Mouse (Mus musculus) lung, embryonic 16.5 days (tissue): Measurements from ENCODE around the gene Bbs9. TPM values are rescaled to one million over a fixed set of nuclear protein-coding genes. Genes with fewer than 3 reads are reported as not detected.

Experiments used
- ATAC-seq: fragments of 200-750 bp; cut with Nextera tagmentation; 2 replicates; pipeline ENCODE4 v1.8.0; 2017; ENCODE audit warnings: low read depth, mild to moderate bottlenecking, moderate library complexity
- H3K27ac ChIP-seq: fragments of 300-500 bp; sonication (generic); 2 replicates; pipeline ENCODE4 v1.5.1; 2014; ENCODE audit warnings: mild to moderate bottlenecking, control low read depth, low read length
- H3K27me3 ChIP-seq: fragments of 300-500 bp; sonication (generic); 2 replicates; pipeline ENCODE4 v1.6.1; 2014; ENCODE audit warnings: low read depth, low read length, mixed read lengths; ENCODE audit not compliant: control insufficient read depth, insufficient read depth
- H3K36me3 ChIP-seq: fragments of 300-500 bp; sonication (generic); 2 replicates; pipeline ENCODE4 v1.6.1; 2014; ENCODE audit warnings: low read length; ENCODE audit not compliant: control insufficient read depth, insufficient read depth
- H3K4me1 ChIP-seq: fragments of 300-500 bp; sonication (generic); replicated peaks from 2 replicates; pipeline ENCODE4 v1.6.1; 2014; ENCODE audit warnings: low read length, mixed read lengths; ENCODE audit not compliant: control insufficient read depth, insufficient read depth
- H3K4me2 ChIP-seq: fragments of 300-500 bp; sonication (generic); 2 replicates; pipeline ENCODE4 v1.6.1; 2014; ENCODE audit warnings: low read depth, low read length, control low read depth
- H3K4me3 ChIP-seq: fragments of 300-500 bp; sonication (generic); 2 replicates; pipeline ENCODE4 v1.5.1; 2014; ENCODE audit warnings: mild to moderate bottlenecking, low read length, control low read depth
- H3K9ac ChIP-seq: fragments of 300-500 bp; sonication (generic); 2 replicates; pipeline ENCODE4 v1.6.1; 2014; ENCODE audit warnings: low read length, control low read depth
- H3K9me3 ChIP-seq: fragments of 300-500 bp; sonication (generic); 2 replicates; pipeline ENCODE4 v1.6.1; 2016; ENCODE audit warnings: low read length; ENCODE audit not compliant: control insufficient read depth
- WGBS: fragments of 180-500 bp; shearing (Covaris S2); extraction: QIAGEN DNeasy Blood & Tissue Kit; methylation state at CpG from one replicate; pipeline ENCODE4 v1.1.7; 2014; 5-methylcytosine and 5-hydroxymethylcytosine counted together
- polyA plus RNA-seq: library from polyadenylated mRNA; unstranded; fragments of >200 nt; fragmentation: Nextera tagmentation; extraction: Ambion mirVana; gene quantifications from 2 replicates; pipeline ENCODE4 v1.2.1, GENCODE M21; 2015

Bbs9 gene
- 16.0 TPM in 2 replicates for polyA plus RNA-seq

GRCm38 (mm10) chr9:22475424-22475868 is at the start of gene Bbs9:
TSS of gene Bbs9 (plus strand) at chr9:22475715.
- H3K27me3 ChIP-seq: no peaks in the 10 kb centered on the region
- peak within 1 kb of the TSS; percentile 94 for H3K4me2 ChIP-seq
- peak within 1 kb of the TSS; percentile 76 for H3K9ac ChIP-seq
- peak within 1 kb of the TSS; percentile 80 for H3K4me3 ChIP-seq
- under 1% methylated on average over 25 of the region's 25 CpGs for WGBS
- H3K36me3 ChIP-seq: no peaks in the 10 kb centered on the region
- peak; percentile 99 for ATAC-seq
- peaks cover 4% of the 10 kb centered on the region; the same call in 1 of the 2 replicates for H3K4me1 ChIP-seq
- H3K9me3 ChIP-seq: no peaks in the 10 kb centered on the region
- peak within 1 kb of the TSS; percentile 78 for H3K27ac ChIP-seq

- WGBS: 90% methylated on average over 2 of the region's 4 CpGs
- no peaks in the 10 kb centered on the region for H3K27me3 ChIP-seq
- H3K36me3 ChIP-seq: no peaks in the 10 kb centered on the region
- H3K9ac ChIP-seq: no peak overlapping the region
- no peaks in the 10 kb centered on the region for H3K9me3 ChIP-seq
- H3K27ac ChIP-seq: no peak overlapping the region
- H3K4me1 ChIP-seq: peaks cover 15% of the 10 kb centered on the region
- H3K4me3 ChIP-seq: no peak overlapping the region
- no peak overlapping the region for H3K4me2 ChIP-seq
- ATAC-seq: no peak
Observed at GRCm38 (mm10) chr9:22428028-22428665, 47.4 kb upstream of the Bbs9 start.

- Histone ChIP-seq H3K9ac (no peak overlapping the region), H3K4me3 (no peak overlapping the region), H3K27me3 (no peaks in the 10 kb centered on the region), H3K27ac (no peak overlapping the region), H3K9me3 (no peaks in the 10 kb centered on the region), H3K4me1 (peaks cover 15% of the 10 kb centered on the region), H3K4me2 (no peak overlapping the region), H3K36me3 (no peaks in the 10 kb centered on the region)
- WGBS: 71% methylated on average over 14 of the region's 14 CpGs
- no peak for ATAC-seq
Observed at GRCm38 (mm10) chr9:22428666-22429410, 46.7 kb upstream of the Bbs9 start.

GRCm38 (mm10) chr9:22429533-22430241 is 45.8 kb upstream of the Bbs9 start:
- H3K27ac ChIP-seq: peak overlapping the region; percentile 19
- peak; percentile 82 for ATAC-seq
- peaks cover 13% of the 10 kb centered on the region for H3K4me1 ChIP-seq
- no peaks in the 10 kb centered on the region for H3K9me3 ChIP-seq
- no peak overlapping the region for H3K4me3 ChIP-seq
- no peaks in the 10 kb centered on the region for H3K27me3 ChIP-seq
- peak overlapping the region; percentile 39 for H3K4me2 ChIP-seq
- no peak overlapping the region for H3K9ac ChIP-seq
- no peaks in the 10 kb centered on the region for H3K36me3 ChIP-seq
- 36% methylated on average over 15 of the region's 15 CpGs for WGBS

- Histone ChIP-seq H3K9me3 (no peaks in the 10 kb centered on the region), H3K4me2 (peak overlapping the region; percentile 39), H3K4me1 (peaks cover 13% of the 10 kb centered on the region), H3K4me3 (no peak overlapping the region), H3K27ac (peak overlapping the region; percentile 19), H3K9ac (no peak overlapping the region), H3K27me3 (no peaks in the 10 kb centered on the region), H3K36me3 (no peaks in the 10 kb centered on the region)
- 23% methylated on average over 5 of the region's 5 CpGs for WGBS
- ATAC-seq: peak; percentile 47; the same call in 1 of the 2 replicates
Observed at GRCm38 (mm10) chr9:22430315-22430840, 45.1 kb upstream of the Bbs9 start.

GRCm38 (mm10) chr9:22433221-22433620 is 42.3 kb upstream of the Bbs9 start:
- H3K27me3 ChIP-seq: no peaks in the 10 kb centered on the region
- no peak overlapping the region for H3K4me2 ChIP-seq
- 72% methylated on average over 2 of the region's 2 CpGs for WGBS
- H3K9ac ChIP-seq: no peak overlapping the region
- H3K4me1 ChIP-seq: peaks cover 13% of the 10 kb centered on the region
- no peaks in the 10 kb centered on the region for H3K9me3 ChIP-seq
- no peak for ATAC-seq
- no peak overlapping the region for H3K4me3 ChIP-seq
- no peak overlapping the region for H3K27ac ChIP-seq
- H3K36me3 ChIP-seq: no peaks in the 10 kb centered on the region

- no peaks in the 10 kb centered on the region for H3K36me3 ChIP-seq
- peaks cover 13% of the 10 kb centered on the region for H3K4me1 ChIP-seq
- H3K27me3 ChIP-seq: no peaks in the 10 kb centered on the region
- no peak overlapping the region for H3K9ac ChIP-seq
- H3K4me3 ChIP-seq: no peak overlapping the region
- H3K4me2 ChIP-seq: no peak overlapping the region
- no peak for ATAC-seq
- WGBS: 80% methylated on average over 2 of the region's 2 CpGs
- H3K27ac ChIP-seq: no peak overlapping the region
- H3K9me3 ChIP-seq: no peaks in the 10 kb centered on the region
Observed at GRCm38 (mm10) chr9:22434101-22434500, 41.4 kb upstream of the Bbs9 start.

- Histone ChIP-seq H3K4me3 (no peak overlapping the region), H3K27me3 (no peaks in the 10 kb centered on the region), H3K36me3 (no peaks in the 10 kb centered on the region), H3K9ac (no peak overlapping the region), H3K27ac (no peak overlapping the region), H3K4me2 (no peak overlapping the region), H3K4me1 (no peaks in the 10 kb centered on the region), H3K9me3 (no peaks in the 10 kb centered on the region)
- WGBS: 63% methylated on average over 1 of the region's 1 CpGs
- ATAC-seq: no peak
Observed at GRCm38 (mm10) chr9:22438826-22439225, 36.7 kb upstream of the Bbs9 start.

- Histone ChIP-seq H3K9ac (no peak overlapping the region), H3K4me3 (no peak overlapping the region), H3K4me1 (no peaks in the 10 kb centered on the region), H3K27ac (no peak overlapping the region), H3K36me3 (peaks cover 14% of the 10 kb centered on the region; the same call in 1 of the 2 replicates), H3K9me3 (no peaks in the 10 kb centered on the region), H3K4me2 (no peak overlapping the region), H3K27me3 (no peaks in the 10 kb centered on the region)
- no peak for ATAC-seq
- WGBS: 86% methylated on average over 10 of the region's 10 CpGs
Observed at GRCm38 (mm10) chr9:22443157-22443556, 32.4 kb upstream of the Bbs9 start.
